Mouse (Mus musculus): ENCODE data around the gene Rft1. TPM values are rescaled to one million over a fixed set of nuclear protein-coding genes. Genes with fewer than 3 reads are reported as not detected.
A peak's percentile ranks its signal among the peaks of the same experiment; 100 is the strongest.

Gene Rft1
- polyA plus RNA-seq, 1 experiment from 2014 or later: 14.0 TPM

DNA sequence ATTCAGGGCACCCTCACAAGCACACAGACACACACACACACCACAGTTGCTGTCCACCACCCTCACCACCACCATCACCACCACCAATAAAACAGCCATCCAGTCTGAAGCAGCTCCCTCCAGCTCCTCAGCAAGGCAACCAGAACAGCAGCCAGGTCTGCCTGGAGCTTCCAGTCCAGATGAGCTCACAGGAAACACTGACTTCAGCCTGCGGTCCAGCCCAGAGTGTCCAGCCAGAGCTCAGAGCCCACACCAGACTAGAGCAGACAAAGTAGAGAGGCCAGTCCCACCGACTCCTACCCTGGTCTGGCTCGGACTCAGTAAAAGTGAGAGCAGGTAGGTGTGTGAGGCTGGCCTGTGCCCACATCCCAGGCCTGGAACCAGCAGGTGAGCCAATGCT is 43.2 kb upstream of the Rft1 start:
- Histone ChIP-seq H3K9ac (ENCODE audit: low read depth, low read length) (no peak overlapping the region), H3K27me3 (ENCODE audit: insufficient read depth, low read length) (no peaks in the 10 kb centered on the region), H3K4me1 (replicated peaks; ENCODE audit: insufficient read depth, low read length) (no peaks in the 10 kb centered on the region), H3K27ac (no peak overlapping the region), H3K9me3 (replicated peaks; ENCODE audit: low read length) (no peaks in the 10 kb centered on the region), H3K36me3 (ENCODE audit: insufficient read depth, low read length) (0 out of 2 replicates have a peak, but pooled peaks cover 4% of the 10 kb centered on the region), H3K4me3 (replicated peaks; ENCODE audit: low read depth, low read length) (no peak overlapping the region), H3K4me2 (ENCODE audit: low read length) (no peak overlapping the region)
- ATAC-seq (replicated peaks; ENCODE audit: low FRiP score, low read depth) (no peak), DNase-seq (ENCODE audit: low spot score) (no peak)
- TF ChIP-seq CTCF (IDR thresholded peaks at IDR 0.05; ENCODE audit: low read depth): no peak
- WGBS: 73% methylated on average over 3 of the region's 3 CpGs

DNA sequence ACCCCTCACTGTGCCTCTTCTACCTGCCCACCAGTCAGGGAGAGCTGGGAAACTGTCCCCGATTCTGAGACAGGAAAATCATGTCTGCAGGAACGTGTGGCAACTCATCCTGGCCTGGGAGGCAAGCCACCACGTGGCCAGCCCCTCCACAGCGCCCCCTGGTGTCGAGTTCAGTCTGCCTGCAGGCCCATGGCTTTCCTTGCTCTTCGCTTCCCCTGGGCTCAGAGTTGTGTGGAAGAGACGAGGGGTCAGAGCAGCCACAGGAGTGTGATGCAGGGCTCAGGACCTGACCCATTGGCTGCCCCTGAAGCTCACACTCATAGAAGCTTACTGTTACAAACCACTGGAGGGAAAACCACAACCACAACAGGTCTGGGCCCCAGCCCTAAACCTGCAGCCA is 41.6 kb upstream of the Rft1 start:
- 0 out of 2 replicates have a peak, but pooled peaks cover 4% of the 10 kb centered on the region for H3K36me3 ChIP-seq (ENCODE audit: insufficient read depth, low read length)
- no peaks in the 10 kb centered on the region for H3K27me3 ChIP-seq (ENCODE audit: insufficient read depth, low read length)
- no peak overlapping the region for H3K9ac ChIP-seq (ENCODE audit: low read depth, low read length)
- H3K4me3 ChIP-seq (replicated peaks; ENCODE audit: low read depth, low read length): no peak overlapping the region
- ATAC-seq (replicated peaks; ENCODE audit: low FRiP score, low read depth) (no peak; the same call in 1 of the 2 replicates), DNase-seq (ENCODE audit: low spot score) (peak; percentile 68)
- H3K27ac ChIP-seq: no peak overlapping the region
- WGBS: 21% methylated on average over 7 of the region's 7 CpGs
- peak; percentile 92 for TF ChIP-seq CTCF (IDR thresholded peaks at IDR 0.05; ENCODE audit: low read depth)
- H3K4me2 ChIP-seq (ENCODE audit: low read length): no peak overlapping the region
- H3K9me3 ChIP-seq (replicated peaks; ENCODE audit: low read length): no peaks in the 10 kb centered on the region
- H3K4me1 ChIP-seq (replicated peaks; ENCODE audit: insufficient read depth, low read length): no peaks in the 10 kb centered on the region

DNA sequence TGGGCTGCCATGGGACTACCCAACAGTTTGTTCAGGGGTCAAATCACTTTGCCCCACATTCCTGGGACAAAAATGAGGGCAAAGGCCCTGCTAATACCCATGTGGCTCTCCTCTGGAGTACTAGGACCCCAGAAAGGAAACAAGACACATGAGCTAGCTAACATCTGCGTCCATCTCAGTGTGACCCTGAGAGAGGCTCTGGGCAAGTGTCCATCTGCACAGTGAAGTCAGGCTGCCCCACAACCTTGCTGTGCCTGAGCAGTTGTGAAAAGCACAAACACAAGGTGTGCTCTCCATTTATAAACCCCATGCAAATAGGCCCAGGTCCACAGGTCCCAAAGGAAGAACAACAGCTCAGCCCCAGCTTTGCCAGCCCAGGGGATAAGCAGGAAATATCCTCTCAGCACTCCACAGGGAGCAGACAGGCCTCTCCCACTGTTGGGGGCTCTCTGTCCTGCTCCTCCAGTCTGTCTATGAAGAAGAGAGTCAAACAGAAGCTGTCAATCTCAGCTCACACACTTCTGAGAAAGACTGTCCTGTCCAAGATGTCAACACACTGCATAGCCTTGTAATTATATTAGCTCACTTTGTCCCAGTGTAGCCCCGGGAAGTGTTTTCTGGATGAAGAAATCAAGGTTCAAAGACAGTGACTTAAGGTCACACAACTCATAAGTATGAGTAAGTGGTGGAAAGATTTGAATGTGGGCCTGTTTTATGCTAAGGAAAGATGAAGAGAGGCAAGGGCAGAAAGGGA is 41.0 kb upstream of the Rft1 start:
- H3K27me3 ChIP-seq (ENCODE audit: insufficient read depth, low read length): no peaks in the 10 kb centered on the region
- H3K4me3 ChIP-seq (replicated peaks; ENCODE audit: low read depth, low read length): no peak overlapping the region
- 74% methylated on average over 2 of the region's 2 CpGs for WGBS
- no peaks in the 10 kb centered on the region for H3K9me3 ChIP-seq (replicated peaks; ENCODE audit: low read length)
- no peaks in the 10 kb centered on the region for H3K4me1 ChIP-seq (replicated peaks; ENCODE audit: insufficient read depth, low read length)
- H3K36me3 ChIP-seq (ENCODE audit: insufficient read depth, low read length): 0 out of 2 replicates have a peak, but pooled peaks cover 4% of the 10 kb centered on the region
- DNase-seq (ENCODE audit: low spot score) (no peak), ATAC-seq (replicated peaks; ENCODE audit: low FRiP score, low read depth) (no peak)
- TF ChIP-seq CTCF (IDR thresholded peaks at IDR 0.05; ENCODE audit: low read depth): no peak
- H3K27ac ChIP-seq: no peak overlapping the region
- no peak overlapping the region for H3K4me2 ChIP-seq (ENCODE audit: low read length)
- no peak overlapping the region for H3K9ac ChIP-seq (ENCODE audit: low read depth, low read length)

DNA sequence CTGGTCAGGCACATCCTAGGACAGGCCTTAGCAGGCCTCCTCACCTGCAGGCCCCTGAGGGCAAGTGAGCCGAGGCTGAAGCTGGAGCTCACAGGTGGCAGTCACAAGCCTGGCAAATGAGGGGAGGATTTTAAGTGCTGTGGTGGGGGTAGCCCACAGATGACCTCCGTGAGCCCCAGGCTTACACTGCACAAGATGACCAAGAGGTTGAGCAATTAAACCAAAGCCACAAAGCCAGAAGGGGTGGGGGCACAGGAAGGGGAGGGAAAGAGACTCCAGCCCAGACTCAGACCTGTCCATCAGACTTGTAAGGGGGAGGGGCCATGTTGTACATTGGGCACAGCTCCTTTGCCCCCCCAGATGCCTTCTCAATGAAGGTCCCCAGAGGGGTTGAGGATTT is 37.4 kb upstream of the Rft1 start:
- ATAC-seq (replicated peaks; ENCODE audit: low FRiP score, low read depth) (no peak), DNase-seq (ENCODE audit: low spot score) (no peak)
- no peaks in the 10 kb centered on the region for H3K27me3 ChIP-seq (ENCODE audit: insufficient read depth, low read length)
- WGBS: 49% methylated on average over 2 of the region's 2 CpGs
- H3K9ac ChIP-seq (ENCODE audit: low read depth, low read length): no peak overlapping the region
- H3K36me3 ChIP-seq (ENCODE audit: insufficient read depth, low read length): no peaks in the 10 kb centered on the region
- H3K4me2 ChIP-seq (ENCODE audit: low read length): no peak overlapping the region
- no peaks in the 10 kb centered on the region for H3K4me1 ChIP-seq (replicated peaks; ENCODE audit: insufficient read depth, low read length)
- no peaks in the 10 kb centered on the region for H3K9me3 ChIP-seq (replicated peaks; ENCODE audit: low read length)
- no peak for TF ChIP-seq CTCF (IDR thresholded peaks at IDR 0.05; ENCODE audit: low read depth)
- H3K4me3 ChIP-seq (replicated peaks; ENCODE audit: low read depth, low read length): no peak overlapping the region
- no peak overlapping the region for H3K27ac ChIP-seq

DNA sequence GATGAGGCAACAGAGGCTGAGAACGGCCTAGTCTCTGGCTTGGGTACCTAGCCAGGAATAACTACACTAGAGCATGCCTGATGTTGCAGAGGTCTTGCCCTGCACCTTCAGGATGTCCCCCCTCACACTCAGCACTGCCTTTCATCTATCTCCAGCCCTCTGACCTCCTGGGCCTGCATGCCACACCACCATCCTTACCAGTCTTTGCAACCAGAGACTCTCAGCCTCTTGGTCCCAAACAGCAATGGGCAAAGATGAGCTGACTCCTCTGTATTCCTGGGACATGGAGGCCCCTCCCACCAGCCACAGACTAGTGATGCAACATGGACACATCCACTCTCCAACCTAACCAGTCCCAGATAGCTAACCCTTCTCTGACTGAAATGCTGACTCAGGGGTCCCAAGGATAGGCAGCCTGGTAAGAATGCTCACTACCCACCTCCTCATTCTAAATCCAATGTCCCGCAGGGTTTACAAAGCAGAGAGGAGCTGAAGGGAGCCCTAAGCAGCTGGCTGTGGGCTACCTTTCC is 35.3 kb upstream of the Rft1 start:
- no peaks in the 10 kb centered on the region for H3K9me3 ChIP-seq (replicated peaks; ENCODE audit: low read length)
- no peak for ATAC-seq (replicated peaks; ENCODE audit: low FRiP score, low read depth)
- no peak for DNase-seq (ENCODE audit: low spot score)
- H3K36me3 ChIP-seq (ENCODE audit: insufficient read depth, low read length): no peaks in the 10 kb centered on the region
- no peak for TF ChIP-seq CTCF (IDR thresholded peaks at IDR 0.05; ENCODE audit: low read depth)
- no peaks in the 10 kb centered on the region for H3K27me3 ChIP-seq (ENCODE audit: insufficient read depth, low read length)
- H3K4me1 ChIP-seq (replicated peaks; ENCODE audit: insufficient read depth, low read length): no peaks in the 10 kb centered on the region
- H3K9ac ChIP-seq (ENCODE audit: low read depth, low read length): no peak overlapping the region
- H3K4me2 ChIP-seq (ENCODE audit: low read length): no peak overlapping the region
- H3K27ac ChIP-seq: no peak overlapping the region
- WGBS: 85% methylated on average over 2 of the region's 2 CpGs
- no peak overlapping the region for H3K4me3 ChIP-seq (replicated peaks; ENCODE audit: low read depth, low read length)

DNA sequence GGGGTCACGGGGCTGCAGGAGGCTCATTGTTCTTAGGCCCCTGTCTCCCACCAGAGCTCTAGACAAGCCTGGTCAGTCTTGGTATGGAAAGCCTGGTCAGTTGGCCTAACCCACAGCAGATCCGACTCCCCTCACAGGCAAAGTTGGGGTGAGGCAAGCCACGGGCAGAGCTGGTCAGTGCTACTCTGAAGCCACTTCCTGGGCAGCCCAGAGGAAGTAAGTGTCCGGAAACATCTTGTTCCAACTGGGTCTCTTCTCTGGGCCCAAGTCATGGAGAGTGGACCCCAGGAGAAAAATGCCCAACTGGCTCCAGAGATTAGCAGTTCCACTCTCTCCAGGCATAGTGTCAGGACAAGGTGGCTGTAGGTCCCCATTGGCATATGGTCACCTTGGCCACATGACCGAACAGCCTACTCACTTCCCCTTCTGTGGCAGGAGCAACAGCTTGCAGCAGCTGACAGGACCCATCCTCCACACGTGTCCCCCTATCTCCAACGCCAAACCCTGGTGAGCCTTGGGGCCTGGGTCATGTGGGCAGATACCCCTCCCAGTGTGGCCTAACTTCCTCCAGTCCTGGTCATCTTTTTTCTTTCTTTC is 34.1 kb upstream of the Rft1 start:
- Histone ChIP-seq H3K9ac (ENCODE audit: low read depth, low read length) (no peak overlapping the region), H3K4me1 (replicated peaks; ENCODE audit: insufficient read depth, low read length) (no peaks in the 10 kb centered on the region; the same call in 1 of the 2 replicates), H3K4me2 (ENCODE audit: low read length) (no peak overlapping the region), H3K27me3 (ENCODE audit: insufficient read depth, low read length) (no peaks in the 10 kb centered on the region), H3K36me3 (ENCODE audit: insufficient read depth, low read length) (no peaks in the 10 kb centered on the region), H3K9me3 (replicated peaks; ENCODE audit: low read length) (no peaks in the 10 kb centered on the region), H3K4me3 (replicated peaks; ENCODE audit: low read depth, low read length) (no peak overlapping the region), H3K27ac (no peak overlapping the region)
- ATAC-seq (replicated peaks; ENCODE audit: low FRiP score, low read depth) (no peak), DNase-seq (ENCODE audit: low spot score) (no peak)
- TF ChIP-seq CTCF (IDR thresholded peaks at IDR 0.05; ENCODE audit: low read depth): no peak
- WGBS: 72% methylated on average over 7 of the region's 7 CpGs

All from kidney, postnatal 0 days (tissue).